Mouse (Mus musculus) stomach, postnatal 0 days (tissue): Measurements from ENCODE around the gene Lix1l.

Experiments
- CTCF ChIP-seq: IDR thresholded peaks from 2 replicates; pipeline ENCODE4 v1.5.1; 2016; ENCODE audit warnings: antibody characterized with exemption, low read depth, mild to moderate bottlenecking, moderate library complexity
- EP300 ChIP-seq: optimal IDR thresholded peaks from 2 replicates; pipeline ENCODE3; 2016; ENCODE audit warnings: antibody characterized with exemption

GRCm38 (mm10) chr3:96596228-96596707, 4.7 kb upstream of the Lix1l start, which contains the start of gene Ankrd34a:
- no peak for TF ChIP-seq EP300
- no peak for TF ChIP-seq CTCF
